22 mouse cellular contexts compared by ENCODE assay signal in genomic region chr7:80846709-80847108, GRCm38 (mm10).
"Had no signal": no experiment of that assay in that cellular context is flagged by ENCODE, and none has a peak within 500 bp of the region (broad histone marks: within the 10 kb centered on the region; RNA-seq: fewer than 3 reads in every experiment).

No protein-coding gene starts in this region.

- ATAC-seq: liver, postnatal 0 days; lung, postnatal 0 days; midbrain, embryonic 13.5 days had no signal

- H3K4me2 ChIP-seq: limb, embryonic 12.5 days; limb, embryonic 15.5 days; liver, embryonic 11.5 days; lung, embryonic 14.5 days; midbrain, embryonic 13.5 days; neural tube, embryonic 12.5 days; neural tube, embryonic 15.5 days had no signal

- H3K4me3 ChIP-seq: limb, embryonic 12.5 days; limb, embryonic 15.5 days; megakaryocyte, embryonic 14.5 days; midbrain, embryonic 10.5 days; midbrain, embryonic 13.5 days; neural tube, embryonic 12.5 days; neural tube, embryonic 15.5 days; stomach, embryonic 15.5 days had no signal

- H3K36me3 ChIP-seq: limb, embryonic 12.5 days; limb, embryonic 15.5 days; midbrain, embryonic 10.5 days; midbrain, embryonic 13.5 days; neural tube, embryonic 12.5 days; neural tube, embryonic 15.5 days; stomach, embryonic 15.5 days had no signal

- H3K4me1 ChIP-seq: limb, embryonic 12.5 days; midbrain, embryonic 10.5 days; midbrain, embryonic 13.5 days; neural tube, embryonic 12.5 days; neural tube, embryonic 15.5 days had no signal

- H3K27ac ChIP-seq: kidney, postnatal 0 days; limb, embryonic 12.5 days; limb, embryonic 15.5 days; liver, embryonic 14.5 days; midbrain, embryonic 10.5 days; midbrain, embryonic 13.5 days; neural tube, embryonic 12.5 days; neural tube, embryonic 15.5 days; stomach, embryonic 15.5 days had no signal

- H3K9ac ChIP-seq: limb, embryonic 12.5 days; limb, embryonic 15.5 days; liver, embryonic 14.5 days; liver, postnatal 0 days; lung, embryonic 14.5 days; midbrain, embryonic 13.5 days; neural tube, embryonic 12.5 days; neural tube, embryonic 15.5 days; stomach, embryonic 15.5 days had no signal

- H3K9me3 ChIP-seq: limb, embryonic 12.5 days; limb, embryonic 15.5 days; midbrain, embryonic 10.5 days; midbrain, embryonic 13.5 days; neural tube, embryonic 12.5 days; neural tube, embryonic 15.5 days; stomach, embryonic 15.5 days had no signal

- H3K27me3 ChIP-seq: limb, embryonic 12.5 days; limb, embryonic 15.5 days; neural tube, embryonic 12.5 days; neural tube, embryonic 15.5 days; stomach, embryonic 15.5 days had no signal

- DNase-seq: kidney, adult 9 months; kidney, postnatal 36 days; left cerebral cortex, postnatal 4 days; liver, postnatal 0 days; lung, embryonic 14.5 days; lung, postnatal 36 days; right cerebral cortex, adult 18-20 months; right cerebral cortex, postnatal 14 days; right cerebral cortex, postnatal 4 days; thymus, postnatal 25 days had no signal
